Mouse (Mus musculus) thymus, postnatal 25 days (tissue): Measurements from ENCODE around the gene 2310057N15Rik.
"Not testable (repeated sequence)": the region's sequence is repeated elsewhere in the genome, so short reads cannot be mapped to it uniquely, and the experiment has no call there.

Experiments
- DNase-seq: peaks from one replicate; pipeline ENCODE4 v3.0.0; 2022

Gene 2310057N15Rik

GRCm38 (mm10) chr16:88774106-88774505 is at the start of gene 2310057N15Rik:
2310057N15Rik (minus strand) TSS chr16:88774206.
- no peak for DNase-seq

- no peak for DNase-seq
Measured at GRCm38 (mm10) chr16:88823736-88824135, 49.7 kb upstream of the 2310057N15Rik start.

- DNase-seq: no peak
Measured at GRCm38 (mm10) chr16:88820066-88820465, 46.1 kb upstream of the 2310057N15Rik start, which contains the start of gene Krtap15. Krtap15 (plus strand) TSS chr16:88820215.

- DNase-seq: no peak
Measured at GRCm38 (mm10) chr16:88811827-88812226, 37.8 kb upstream of the 2310057N15Rik start, which contains the start of gene Gm20741. Gm20741 (minus strand) TSS chr16:88812220.

GRCm38 (mm10) chr16:88786786-88787185 is 12.8 kb upstream of the 2310057N15Rik start:
- no peak for DNase-seq

- no peak for DNase-seq
Measured at GRCm38 (mm10) chr16:88777596-88777995, 3.6 kb upstream of the 2310057N15Rik start, which contains the start of gene Gm5965. Gm5965 (plus strand) TSS chr16:88777896.

GRCm38 (mm10) chr16:88758547-88758946 is 15.5 kb downstream of the 2310057N15Rik start, which contains the start of gene 2310034C09Rik:
2310034C09Rik (plus strand) TSS chr16:88758847.
- DNase-seq: not testable (repeated sequence)

- DNase-seq: not testable (repeated sequence)
Measured at GRCm38 (mm10) chr16:88751535-88751934, 22.5 kb downstream of the 2310057N15Rik start, which contains the start of gene Krtap13. Krtap13 (minus strand) TSS chr16:88751635.

- no peak for DNase-seq
Measured at GRCm38 (mm10) chr16:88747943-88748342, 26.1 kb downstream of the 2310057N15Rik start.

- no peak for DNase-seq
Measured at GRCm38 (mm10) chr16:88744750-88745340, 29.2 kb downstream of the 2310057N15Rik start.

GRCm38 (mm10) chr16:88735391-88735790 is 38.6 kb downstream of the 2310057N15Rik start:
- no peak for DNase-seq

- DNase-seq: no peak
Measured at GRCm38 (mm10) chr16:88728812-88729275, 45.2 kb downstream of the 2310057N15Rik start, which contains the start of gene Krtap13-1. Krtap13-1 (plus strand) TSS chr16:88728862.
